Mouse (Mus musculus): ENCODE measurements around the gene Krt1.

Gene Krt1

DNA sequence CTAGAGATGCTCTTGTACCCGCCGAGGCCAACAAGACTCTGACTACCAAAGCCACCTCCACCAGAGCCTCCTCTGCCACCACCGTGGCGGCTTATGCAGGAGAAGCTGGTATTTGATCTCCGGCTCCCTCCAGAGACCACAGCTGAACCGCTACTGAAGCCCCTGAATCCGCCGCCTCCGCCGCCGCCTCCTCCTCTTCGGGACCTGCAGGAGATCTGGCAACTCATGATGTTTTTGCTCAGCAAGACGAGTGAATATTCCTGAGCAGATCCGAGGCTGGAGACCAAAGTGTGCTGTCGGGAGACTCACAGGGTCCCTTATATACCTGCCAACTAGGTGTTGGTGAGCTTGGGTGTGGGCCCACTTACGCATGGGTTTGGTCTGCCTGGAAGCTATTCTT, 32.7 kb downstream of the Krt1 start, which contains the start of gene Krt2:
Gene Krt2, minus strand, starts transcription at position 295 of the 400 bp plus-strand sequence.
- no peak for DNase-seq (ENCODE audit: inconsistent age in 2 of 2, low spot score in 1 of 2)

DNA sequence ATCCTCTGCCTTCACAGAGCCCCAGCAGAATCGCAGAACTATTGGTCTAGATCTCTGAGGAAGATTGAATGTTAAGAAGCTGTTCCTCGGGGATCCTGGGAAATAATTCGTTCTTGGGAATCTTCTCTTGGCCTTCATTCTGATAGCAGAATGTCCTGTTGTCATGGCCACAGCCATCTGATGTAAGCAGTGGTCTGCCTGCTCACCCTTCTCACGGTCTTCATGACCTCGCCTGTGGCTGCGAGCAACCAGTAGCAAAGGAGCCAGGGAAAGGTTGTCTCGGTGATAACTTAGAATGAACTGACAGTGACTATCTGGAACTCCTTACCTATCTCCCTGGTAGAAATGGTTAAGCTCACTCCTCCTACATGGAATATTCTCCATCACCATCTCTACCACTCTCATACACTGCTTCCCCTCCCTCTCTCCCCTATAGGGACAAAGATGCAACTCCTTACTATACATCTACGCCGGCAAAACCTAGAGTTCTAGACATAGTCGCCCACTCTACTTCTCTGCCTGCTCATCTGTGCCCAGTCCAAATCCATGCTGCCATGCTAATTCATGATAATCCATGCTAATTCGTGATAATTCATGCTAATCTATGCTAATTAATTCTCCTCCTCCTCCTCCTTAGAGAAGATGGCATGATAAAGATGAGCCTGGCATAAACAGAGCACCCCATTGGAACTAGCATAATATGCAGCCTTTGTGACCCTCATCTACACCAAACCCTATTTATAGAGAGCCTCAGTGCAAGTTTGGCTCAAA, 47.4 kb downstream of the Krt1 start:
- no peak for DNase-seq (ENCODE audit: inconsistent age in 2 of 2, low spot score in 1 of 2)

GRCm38 (mm10) chr15:101802296-101802835, 48.2 kb downstream of the Krt1 start, which contains the start of gene Krt73:
Gene Krt73 (minus strand): TSS chr15:101802346.
- DNase-seq (ENCODE audit: inconsistent age in 2 of 2, low spot score in 1 of 2), result no peak
